In genomic region chr7:119088537-119088936, GRCm38 (mm10) we compare ENCODE assay signal across 26 mouse cellular contexts.
"Had no signal": no experiment of that assay in that cellular context is flagged by ENCODE, and none has a peak within 500 bp of the region (broad histone marks: within the 10 kb centered on the region; RNA-seq: fewer than 3 reads in every experiment).

No protein-coding gene starts in this region.

- H3K27ac ChIP-seq: embryonic facial prominence, embryonic 10.5 days; embryonic facial prominence, embryonic 12.5 days; embryonic facial prominence, embryonic 13.5 days; embryonic facial prominence, embryonic 15.5 days; forebrain, embryonic 10.5 days; gastrocnemius, adult 2 months; heart, adult 2 months; heart, embryonic 10.5 days had no signal

- H3K9ac ChIP-seq: embryonic facial prominence, embryonic 12.5 days; embryonic facial prominence, embryonic 13.5 days; embryonic facial prominence, embryonic 15.5 days; heart, embryonic 12.5 days had no signal

- H3K4me2 ChIP-seq: embryonic facial prominence, embryonic 12.5 days; embryonic facial prominence, embryonic 13.5 days; embryonic facial prominence, embryonic 15.5 days; heart, embryonic 11.5 days; heart, embryonic 12.5 days had no signal

- DNase-seq: cerebellum, adult 2 months; cerebellum, adult 8-10 months; cerebellum, adult 9-10 months; cerebellum, adult 9-11 months; cerebellum, postnatal 10 days; cerebellum, postnatal 14 days; cerebellum, postnatal 25 days; cerebellum, postnatal 36 days; embryo, embryonic 11 days; gastrocnemius, adult 2 months; gastrocnemius, postnatal 10 days; gastrocnemius, postnatal 14 days; gastrocnemius, postnatal 25 days; gastrocnemius, postnatal 36 days; heart, adult 11 months; heart, adult 18-20 months; heart, adult 2 months had no signal

- H3K27me3 ChIP-seq: embryonic facial prominence, embryonic 12.5 days; embryonic facial prominence, embryonic 13.5 days; embryonic facial prominence, embryonic 15.5 days; heart, embryonic 12.5 days had no signal

- H3K9me3 ChIP-seq: embryonic facial prominence, embryonic 10.5 days; embryonic facial prominence, embryonic 12.5 days; embryonic facial prominence, embryonic 13.5 days; embryonic facial prominence, embryonic 15.5 days; forebrain, embryonic 10.5 days; heart, embryonic 10.5 days; heart, embryonic 12.5 days had no signal

- H3K4me3 ChIP-seq: embryonic facial prominence, embryonic 10.5 days; embryonic facial prominence, embryonic 12.5 days; embryonic facial prominence, embryonic 13.5 days; embryonic facial prominence, embryonic 15.5 days; erythroblast, embryonic 14.5 days; forebrain, embryonic 10.5 days; gastrocnemius, adult 2 months; heart, adult 2 months; heart, embryonic 10.5 days; heart, embryonic 12.5 days had no signal

- H3K36me3 ChIP-seq: embryonic facial prominence, embryonic 10.5 days; embryonic facial prominence, embryonic 12.5 days; embryonic facial prominence, embryonic 13.5 days; embryonic facial prominence, embryonic 15.5 days; forebrain, embryonic 10.5 days; heart, embryonic 10.5 days; heart, embryonic 12.5 days had no signal

- H3K4me1 ChIP-seq: embryonic facial prominence, embryonic 10.5 days; embryonic facial prominence, embryonic 12.5 days; embryonic facial prominence, embryonic 13.5 days; embryonic facial prominence, embryonic 15.5 days; forebrain, embryonic 10.5 days; heart, embryonic 10.5 days; heart, embryonic 12.5 days had no signal
